Mouse (Mus musculus): Measurements from ENCODE around the gene 4930558C23Rik. TPM values are rescaled to one million over a fixed set of nuclear protein-coding genes. Genes with fewer than 3 reads are reported as not detected.
"Not testable (repeated sequence)": the region's sequence is repeated elsewhere in the genome, so short reads cannot be mapped to it uniquely, and the experiment has no call there.

4930558C23Rik gene
- polyA plus RNA-seq (2016; fragmentation: Nextera tagmentation; extraction: Ambion mirVana) = not detected in 2 replicates

- WGBS = 84% methylated on average over 3 of the region's 3 CpGs
- no peak for ATAC-seq (ENCODE audit: insufficient number of reproducible peaks, low FRiP score)
These were observed at the start of gene 4930558C23Rik for GRCm38 (mm10) chr3:95402741-95403140. Gene 4930558C23Rik, minus strand, starts transcription at chr3:95402841.

DNA sequence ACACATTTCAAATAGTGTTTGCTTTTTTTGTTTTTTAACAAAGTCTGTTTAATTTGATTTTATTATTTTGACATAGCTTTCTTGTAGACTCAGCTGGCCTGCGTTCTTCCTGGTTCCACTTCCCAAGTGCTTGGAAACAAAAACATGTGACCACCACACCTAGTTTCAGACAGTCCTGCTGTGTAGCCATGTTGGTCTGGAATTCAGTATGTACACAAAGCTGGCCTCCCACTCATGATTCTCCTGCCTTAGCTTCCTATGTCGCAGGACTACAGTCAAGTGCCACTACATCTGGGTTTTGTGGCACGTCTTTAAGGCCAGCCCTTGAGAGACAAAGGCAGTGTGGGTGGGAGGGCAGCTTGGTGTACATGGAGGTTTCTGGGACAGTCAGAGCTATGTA lies 48.3 kb upstream of the 4930558C23Rik start:
- Histone ChIP-seq H3K4me2 (no peak overlapping the region), H3K27ac (ENCODE audit: poor library complexity, severe bottlenecking) (no peak overlapping the region), H3K36me3 (peaks cover 42% of the 10 kb centered on the region), H3K4me1 (replicated peaks) (peaks cover 12% of the 10 kb centered on the region), H3K9me3 (replicated peaks) (no peaks in the 10 kb centered on the region), H3K27me3 (replicated peaks) (no peaks in the 10 kb centered on the region), H3K9ac (no peak overlapping the region), H3K4me3 (no peak overlapping the region)
- WGBS = 93% methylated on average over 3 of the region's 3 CpGs
- no peak for ATAC-seq (ENCODE audit: insufficient number of reproducible peaks, low FRiP score)

More at GRCm38 (mm10) chr3:95402741-95403140, at the start of gene 4930558C23Rik:
- Histone ChIP-seq H3K9me3 (replicated peaks) (no peaks in the 10 kb centered on the region), H3K27ac (ENCODE audit: poor library complexity, severe bottlenecking) (no peak within 1 kb of the TSS), H3K27me3 (replicated peaks) (no peaks in the 10 kb centered on the region), H3K4me3 (no peak within 1 kb of the TSS), H3K36me3 (no peaks in the 10 kb centered on the region), H3K4me2 (no peak within 1 kb of the TSS), H3K4me1 (replicated peaks) (no peaks in the 10 kb centered on the region), H3K9ac (no peak within 1 kb of the TSS)

GRCm38 (mm10) chr3:95450408-95450807 lies 47.8 kb upstream of the 4930558C23Rik start:
- ATAC-seq (ENCODE audit: insufficient number of reproducible peaks, low FRiP score) = no peak
- H3K27me3 ChIP-seq (replicated peaks) = no peaks in the 10 kb centered on the region
- 35% methylated on average over 1 of the region's 1 CpGs for WGBS
- no peak overlapping the region for H3K4me3 ChIP-seq
- H3K36me3 ChIP-seq = peaks cover 42% of the 10 kb centered on the region
- H3K4me2 ChIP-seq = no peak overlapping the region
- no peaks in the 10 kb centered on the region for H3K9me3 ChIP-seq (replicated peaks)
- no peak overlapping the region for H3K9ac ChIP-seq
- H3K27ac ChIP-seq (ENCODE audit: poor library complexity, severe bottlenecking) = no peak overlapping the region
- peaks cover 13% of the 10 kb centered on the region for H3K4me1 ChIP-seq (replicated peaks)

- ATAC-seq (ENCODE audit: insufficient number of reproducible peaks, low FRiP score) = no peak
These were observed 42.7 kb upstream of the 4930558C23Rik start for GRCm38 (mm10) chr3:95445311-95445710.

GRCm38 (mm10) chr3:95442406-95443117 lies 39.9 kb upstream of the 4930558C23Rik start:
- no peak overlapping the region for H3K4me3 ChIP-seq
- H3K36me3 ChIP-seq = peaks cover 18% of the 10 kb centered on the region
- no peak overlapping the region for H3K9ac ChIP-seq
- no peaks in the 10 kb centered on the region for H3K9me3 ChIP-seq (replicated peaks)
- WGBS = 87% methylated on average over 5 of the region's 5 CpGs
- H3K4me2 ChIP-seq = no peak overlapping the region
- no peaks in the 10 kb centered on the region for H3K27me3 ChIP-seq (replicated peaks)
- H3K4me1 ChIP-seq (replicated peaks) = peaks cover 9% of the 10 kb centered on the region
- H3K27ac ChIP-seq (ENCODE audit: poor library complexity, severe bottlenecking) = no peak overlapping the region
- no peak for ATAC-seq (ENCODE audit: insufficient number of reproducible peaks, low FRiP score)

More at GRCm38 (mm10) chr3:95445311-95445710, 42.7 kb upstream of the 4930558C23Rik start:
- peaks cover 5% of the 10 kb centered on the region for H3K4me1 ChIP-seq (replicated peaks)
- no peaks in the 10 kb centered on the region for H3K27me3 ChIP-seq (replicated peaks)
- no peak overlapping the region for H3K9ac ChIP-seq
- WGBS = 69% methylated on average over 4 of the region's 4 CpGs
- no peak overlapping the region for H3K4me2 ChIP-seq
- H3K27ac ChIP-seq (ENCODE audit: poor library complexity, severe bottlenecking) = no peak overlapping the region
- no peaks in the 10 kb centered on the region for H3K9me3 ChIP-seq (replicated peaks)
- H3K4me3 ChIP-seq = no peak overlapping the region
- H3K36me3 ChIP-seq = peaks cover 12% of the 10 kb centered on the region

DNA sequence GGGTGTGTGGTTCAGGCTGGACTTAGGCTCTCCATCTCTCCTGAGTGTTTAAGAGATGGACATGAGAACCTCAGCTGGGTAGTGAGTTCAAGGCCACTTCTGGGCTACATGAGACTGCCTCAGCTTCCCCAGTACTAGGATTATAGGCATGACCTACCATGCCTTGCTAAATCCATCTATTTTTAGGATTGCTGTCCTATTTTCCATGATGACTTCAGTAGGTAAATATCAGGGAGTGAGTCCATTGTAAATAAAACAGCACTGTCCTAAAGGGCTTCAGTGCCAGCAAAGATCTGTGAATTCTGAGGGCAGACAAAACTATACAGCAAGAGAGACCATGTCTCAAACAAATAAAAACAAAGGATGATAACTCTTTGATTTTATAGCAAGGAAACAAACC lies 37.0 kb upstream of the 4930558C23Rik start:
- H3K27me3 ChIP-seq (replicated peaks) = no peaks in the 10 kb centered on the region
- H3K4me1 ChIP-seq (replicated peaks) = peaks cover 4% of the 10 kb centered on the region; the same call in 1 of the 2 replicates
- H3K4me2 ChIP-seq = no peak overlapping the region
- H3K9ac ChIP-seq = no peak overlapping the region
- no peak for ATAC-seq (ENCODE audit: insufficient number of reproducible peaks, low FRiP score)
- no peak overlapping the region for H3K4me3 ChIP-seq
- peaks cover 24% of the 10 kb centered on the region for H3K36me3 ChIP-seq
- H3K9me3 ChIP-seq (replicated peaks) = no peaks in the 10 kb centered on the region
- no peak overlapping the region for H3K27ac ChIP-seq (ENCODE audit: poor library complexity, severe bottlenecking)

GRCm38 (mm10) chr3:95438636-95439035 lies 36.0 kb upstream of the 4930558C23Rik start:
- WGBS = 95% methylated on average over 4 of the region's 4 CpGs
- H3K4me1 ChIP-seq (replicated peaks); H3K27ac ChIP-seq (ENCODE audit: poor library complexity, severe bottlenecking); H3K4me2 ChIP-seq; H3K9ac ChIP-seq; H3K9me3 ChIP-seq (replicated peaks); ATAC-seq (ENCODE audit: insufficient number of reproducible peaks, low FRiP score); H3K27me3 ChIP-seq (replicated peaks); H3K4me3 ChIP-seq: not testable (repeated sequence)
- peaks cover 24% of the 10 kb centered on the region for H3K36me3 ChIP-seq

DNA sequence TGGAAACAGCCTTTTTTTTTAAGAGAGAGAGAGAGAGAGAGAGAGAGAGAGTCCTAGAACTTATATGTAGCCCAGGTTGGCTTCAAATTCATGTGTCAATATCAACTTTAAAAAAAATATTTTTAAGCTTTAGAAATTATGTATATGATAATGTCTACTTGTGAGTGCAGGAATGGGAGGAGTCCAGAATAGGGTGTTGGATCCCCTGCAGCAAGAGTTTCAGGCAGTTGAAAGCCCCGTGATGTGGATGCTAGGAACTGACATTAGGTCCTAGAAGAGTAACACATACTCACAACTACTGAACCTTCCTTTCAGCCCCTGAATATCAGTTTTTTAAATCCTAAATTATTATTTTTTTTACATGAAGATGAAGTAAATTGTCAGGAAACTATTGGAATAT lies 32.9 kb upstream of the 4930558C23Rik start:
- Histone ChIP-seq H3K4me1 (replicated peaks) (peaks cover 4% of the 10 kb centered on the region; the same call in 1 of the 2 replicates), H3K27me3 (replicated peaks) (no peaks in the 10 kb centered on the region), H3K27ac (ENCODE audit: poor library complexity, severe bottlenecking) (no peak overlapping the region), H3K9ac (no peak overlapping the region), H3K4me3 (no peak overlapping the region), H3K9me3 (replicated peaks) (no peaks in the 10 kb centered on the region), H3K36me3 (peaks cover 21% of the 10 kb centered on the region), H3K4me2 (peak overlapping the region; percentile 40; the same call in 1 of the 2 replicates)
- ATAC-seq (ENCODE audit: insufficient number of reproducible peaks, low FRiP score) = no peak
- WGBS = 52% methylated on average over 1 of the region's 1 CpGs

- Histone ChIP-seq H3K9ac (peak overlapping the region; percentile 84), H3K27ac (ENCODE audit: poor library complexity, severe bottlenecking) (peak overlapping the region; percentile 71), H3K4me2 (peak overlapping the region; percentile 76), H3K4me3 (peak overlapping the region; percentile 76), H3K36me3 (peaks cover 21% of the 10 kb centered on the region), H3K4me1 (replicated peaks) (peaks cover 4% of the 10 kb centered on the region; the same call in 1 of the 2 replicates), H3K27me3 (replicated peaks) (no peaks in the 10 kb centered on the region), H3K9me3 (replicated peaks) (no peaks in the 10 kb centered on the region)
- 4% methylated on average over 7 of the region's 7 CpGs for WGBS
- no peak for ATAC-seq (ENCODE audit: insufficient number of reproducible peaks, low FRiP score)
These were observed 32.3 kb upstream of the 4930558C23Rik start for GRCm38 (mm10) chr3:95434983-95435370.

DNA sequence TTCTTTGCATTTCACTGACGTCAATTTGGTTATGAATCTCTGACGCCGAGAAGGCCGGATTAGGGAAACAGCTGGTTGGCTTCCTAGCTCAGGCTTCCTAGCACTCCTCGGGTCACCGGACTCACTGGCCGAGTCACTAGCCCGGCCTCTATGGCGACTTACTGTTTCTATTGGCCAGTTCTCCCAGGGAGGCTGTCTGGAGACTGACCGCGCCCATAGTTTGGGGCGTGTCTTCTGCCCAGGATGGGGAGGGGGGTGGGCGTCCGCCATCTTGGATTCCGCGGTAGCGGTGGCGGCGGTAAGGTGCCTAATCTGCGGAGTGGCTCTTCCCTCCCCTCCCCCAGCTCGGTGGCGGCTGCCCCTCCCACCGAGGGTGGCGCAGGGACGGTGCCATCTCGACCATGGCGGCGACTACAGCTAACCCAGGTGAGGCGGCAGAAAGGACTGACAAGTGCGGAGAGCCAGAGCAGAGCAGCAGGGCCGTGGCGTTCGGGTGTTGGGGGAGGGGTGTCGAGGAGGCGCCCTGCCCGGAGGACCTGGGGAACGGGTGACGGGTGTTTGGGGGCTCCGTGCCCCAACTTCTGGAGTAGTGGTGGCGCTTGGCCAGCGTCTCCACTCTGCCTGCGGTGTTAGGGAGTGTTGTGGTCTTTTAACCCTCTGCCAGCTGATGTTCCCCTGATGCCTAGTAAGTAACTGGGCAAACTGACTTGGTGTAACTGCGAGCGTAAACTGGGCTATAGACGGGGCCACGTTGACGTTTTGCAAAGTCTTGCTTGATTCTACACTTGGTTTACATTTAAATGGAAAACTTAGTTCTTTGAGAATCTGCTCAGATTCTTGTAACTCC lies 31.7 kb upstream of the 4930558C23Rik start, which contains the start of gene Arnt:
TSS of gene Arnt (plus strand) at position 253 of the 847 bp plus-strand sequence.
- H3K9ac ChIP-seq = peak within 1 kb of the TSS; percentile 84
- H3K4me1 ChIP-seq (replicated peaks) = no peaks in the 10 kb centered on the region; the same call in 1 of the 2 replicates
- peak within 1 kb of the TSS; percentile 76 for H3K4me3 ChIP-seq
- H3K36me3 ChIP-seq = peaks cover 17% of the 10 kb centered on the region
- under 1% methylated on average over 47 of the region's 47 CpGs for WGBS
- no peaks in the 10 kb centered on the region for H3K9me3 ChIP-seq (replicated peaks)
- H3K27ac ChIP-seq (ENCODE audit: poor library complexity, severe bottlenecking) = peak within 1 kb of the TSS; percentile 71
- peak within 1 kb of the TSS; percentile 76 for H3K4me2 ChIP-seq
- no peaks in the 10 kb centered on the region for H3K27me3 ChIP-seq (replicated peaks)
- peak; percentile 99 for ATAC-seq (ENCODE audit: insufficient number of reproducible peaks, low FRiP score)

Measured in heart, embryonic 12.5 days (tissue).